Mouse (Mus musculus): ENCODE measurements around the gene Rbpj.

DNA sequence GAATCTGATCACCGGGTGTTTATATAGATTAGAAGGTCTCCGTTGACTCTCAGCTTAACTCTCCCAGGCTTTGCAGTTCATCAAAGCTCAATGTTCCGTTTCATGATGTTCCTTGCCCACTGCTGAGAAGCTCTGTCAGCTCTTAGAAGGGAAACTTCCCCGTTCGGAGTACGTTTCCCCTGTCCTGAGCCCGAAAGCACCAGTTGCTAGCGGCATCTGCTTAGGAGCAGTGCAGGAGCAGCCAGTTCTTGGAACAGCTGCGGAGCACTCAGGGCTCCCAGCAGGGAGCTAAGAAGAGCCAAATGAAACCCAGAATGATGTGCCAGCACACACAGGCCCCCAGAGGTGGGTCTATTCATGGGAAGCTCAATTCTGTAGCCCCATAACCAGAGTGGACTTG is 15.0 kb upstream of the Rbpj start:
- TF ChIP-seq EP300 (optimal IDR thresholded peaks at IDR 0.05), result no peak
- no peak for TF ChIP-seq CTCF (IDR thresholded peaks at IDR 0.05; ENCODE audit: low read depth)

All from stomach, postnatal 0 days (tissue).